Comparison of ENCODE assay signal across 10 mouse cellular contexts in genomic region chr10:128919203-128919631, GRCm38 (mm10). TPM values are rescaled to one million over a fixed set of nuclear protein-coding genes. Genes with fewer than 3 reads are reported as not detected.
A peak's percentile ranks its signal among the peaks of the same experiment; 100 is the strongest.
DNase-seq lines count a peak whose midpoint lies in the region; ATAC-seq and TF ChIP-seq lines count a peak whose summit lies in the region.
"Had no signal": no experiment of that assay in that cellular context is flagged by ENCODE, and none has a peak within 500 bp of the region (broad histone marks: within the 10 kb centered on the region; RNA-seq: fewer than 3 reads in every experiment).

No protein-coding gene starts in this region.

- DNase-seq in forebrain, embryonic 10.5 days (ENCODE audit: extremely low spot score, low spot score), result no peak
- no peak for DNase-seq in forebrain, embryonic 11.5 days (ENCODE audit: low spot score)
- peak; percentile 85 for DNase-seq in kidney, postnatal 14 days
- no peak for DNase-seq in embryo, embryonic 11 days
- no peak for DNase-seq in spleen, adult 12 weeks (ENCODE audit: low spot score)

- H3K79me3 ChIP-seq in C2C12 (ENCODE audit: low read depth), result peaks cover 17% of the 10 kb centered on the region

- 0 out of 2 replicates have a peak, but pooled peaks cover 2% of the 10 kb centered on the region for H3K27me3 ChIP-seq in forebrain, embryonic 10.5 days (ENCODE audit: poor library complexity, severe bottlenecking)
- H3K27me3 ChIP-seq in forebrain, embryonic 11.5 days (ENCODE audit: control insufficient read depth, insufficient read depth, low read length), result 0 out of 2 replicates have a peak, but pooled peaks cover 2% of the 10 kb centered on the region
- no peaks in the 10 kb centered on the region for H3K27me3 ChIP-seq in C2C12 (ENCODE audit: control insufficient read depth, insufficient read depth, insufficient read length)
- H3K27me3 ChIP-seq in heart, embryonic 15.5 days, result no peaks in the 10 kb centered on the region
- no peaks in the 10 kb centered on the region for H3K27me3 ChIP-seq in neural tube, embryonic 13.5 days
- H3K27me3 ChIP-seq: CH12.LX; embryonic facial prominence, embryonic 12.5 days had no signal

- no peak overlapping the region for H3K4me2 ChIP-seq in forebrain, embryonic 11.5 days (ENCODE audit: low read depth, low read length, severe bottlenecking)
- H3K4me2 ChIP-seq in heart, embryonic 15.5 days, result no peak overlapping the region
- H3K4me2 ChIP-seq in neural tube, embryonic 13.5 days, result no peak overlapping the region
- H3K4me2 ChIP-seq: embryonic facial prominence, embryonic 12.5 days had no signal

- H3K79me2 ChIP-seq in C2C12 (ENCODE audit: control insufficient read depth, insufficient read depth), result peaks cover 43% of the 10 kb centered on the region

- H3ac ChIP-seq in C2C12 (ENCODE audit: control insufficient read depth, insufficient read length, low read depth), result peak overlapping the region; percentile 54

- no peak overlapping the region for H3K4me3 ChIP-seq in forebrain, embryonic 10.5 days
- no peak overlapping the region for H3K4me3 ChIP-seq in forebrain, embryonic 11.5 days (ENCODE audit: low read depth, low read length)
- no peak overlapping the region for H3K4me3 ChIP-seq in C2C12 (ENCODE audit: insufficient read depth, poor library complexity, severe bottlenecking)
- H3K4me3 ChIP-seq in heart, embryonic 15.5 days, result no peak overlapping the region
- no peak overlapping the region for H3K4me3 ChIP-seq in neural tube, embryonic 13.5 days
- H3K4me3 ChIP-seq: embryonic facial prominence, embryonic 12.5 days had no signal

- H3K9me3 ChIP-seq in forebrain, embryonic 10.5 days, result no peaks in the 10 kb centered on the region
- no peaks in the 10 kb centered on the region for H3K9me3 ChIP-seq in forebrain, embryonic 11.5 days (ENCODE audit: control insufficient read depth, low read length)
- no peaks in the 10 kb centered on the region for H3K9me3 ChIP-seq in heart, embryonic 15.5 days (replicated peaks)
- H3K9me3 ChIP-seq in neural tube, embryonic 13.5 days, result no peaks in the 10 kb centered on the region
- H3K9me3 ChIP-seq: embryonic facial prominence, embryonic 12.5 days had no signal

- peak overlapping the region; percentile 36 for H3K27ac ChIP-seq in forebrain, embryonic 10.5 days
- no peak overlapping the region for H3K27ac ChIP-seq in forebrain, embryonic 11.5 days (ENCODE audit: low read depth, low read length)
- peak overlapping the region; percentile 25 for H3K27ac ChIP-seq in heart, embryonic 15.5 days
- H3K27ac ChIP-seq in neural tube, embryonic 13.5 days (replicated peaks), result peak overlapping the region; percentile 65
- H3K27ac ChIP-seq: embryonic facial prominence, embryonic 12.5 days had no signal

- 13% methylated on average over 6 of the region's 6 CpGs for WGBS in forebrain, embryonic 10.5 days
- WGBS in forebrain, embryonic 11.5 days, result 9% methylated on average over 6 of the region's 6 CpGs
- WGBS in heart, embryonic 15.5 days, result 30% methylated on average over 6 of the region's 6 CpGs
- 22% methylated on average over 6 of the region's 6 CpGs for WGBS in neural tube, embryonic 13.5 days

- TF ChIP-seq CTCF in C2C12 (IDR thresholded peaks at IDR 0.05; ENCODE audit: control insufficient read depth, insufficient read depth, insufficient read length), result no peak

- no peak for ATAC-seq in forebrain, embryonic 11.5 days (replicated peaks; ENCODE audit: low FRiP score)
- ATAC-seq in heart, embryonic 15.5 days (replicated peaks; ENCODE audit: insufficient number of reproducible peaks, insufficient read depth, low FRiP score, low read depth), result no peak
- ATAC-seq in neural tube, embryonic 13.5 days (ENCODE audit: low read depth), result no peak

- H3K4me1 ChIP-seq in forebrain, embryonic 10.5 days, result peaks cover 56% of the 10 kb centered on the region
- peaks cover 2% of the 10 kb centered on the region; the same call in 1 of the 2 replicates for H3K4me1 ChIP-seq in forebrain, embryonic 11.5 days (replicated peaks; ENCODE audit: control insufficient read depth, insufficient read depth, low read length)
- peaks cover 41% of the 10 kb centered on the region for H3K4me1 ChIP-seq in heart, embryonic 15.5 days (replicated peaks)
- H3K4me1 ChIP-seq in neural tube, embryonic 13.5 days (replicated peaks), result peaks cover 56% of the 10 kb centered on the region

- peaks cover 33% of the 10 kb centered on the region for H3K36me3 ChIP-seq in forebrain, embryonic 10.5 days (replicated peaks)
- no peaks in the 10 kb centered on the region for H3K36me3 ChIP-seq in forebrain, embryonic 11.5 days (ENCODE audit: control insufficient read depth, insufficient read depth, low read length)
- peaks cover 47% of the 10 kb centered on the region for H3K36me3 ChIP-seq in C2C12 (ENCODE audit: control insufficient read depth, insufficient read depth)
- H3K36me3 ChIP-seq in heart, embryonic 15.5 days, result peaks cover 25% of the 10 kb centered on the region; the same call in 1 of the 2 replicates
- H3K36me3 ChIP-seq in neural tube, embryonic 13.5 days, result peaks cover 25% of the 10 kb centered on the region

- no peak overlapping the region for H3K9ac ChIP-seq in forebrain, embryonic 11.5 days (ENCODE audit: low read length)
- H3K9ac ChIP-seq in heart, embryonic 15.5 days, result no peak overlapping the region
- H3K9ac ChIP-seq in neural tube, embryonic 13.5 days, result no peak overlapping the region; the same call in 1 of the 2 replicates
- H3K9ac ChIP-seq: embryonic facial prominence, embryonic 12.5 days had no signal

TF ChIP-seq in C2C12, 6 proteins besides CTCF, POLR2A, EP300 and RAD21:
- TF ChIP-seq MAX (IDR thresholded peaks at IDR 0.05) (no peak), CEBPB (IDR thresholded peaks at IDR 0.05; ENCODE audit: low read depth) (no peak), USF1 (IDR thresholded peaks at IDR 0.05; ENCODE audit: low read depth) (no peak), MYOD1 (IDR thresholded peaks at IDR 0.05; ENCODE audit: control insufficient read depth, insufficient read length, low read depth) (no peak), FOSL1 (IDR thresholded peaks at IDR 0.05; ENCODE audit: insufficient read depth, low read length, poor library complexity, severe bottlenecking) (no peak), MYOG (IDR thresholded peaks at IDR 0.05; ENCODE audit: control insufficient read depth, extremely low read depth, insufficient read length) (no peak)

RNA-seq across cellular contexts. Expression of gene Rdh5, which starts 3.5 kb away (rescaled TPM):
- 11.0 and 12.8 TPM in 2 replicates for polyA plus RNA-seq in forebrain, embryonic 10.5 days (2016; fragmentation: Nextera tagmentation; extraction: Ambion mirVana)
- polyA plus RNA-seq in forebrain, embryonic 11.5 days (2014; fragmentation: Nextera tagmentation; extraction: Ambion mirVana), result 12.3 and 12.6 TPM in 2 replicates
- polyA plus RNA-seq in C2C12 (2012; fragmentation: generic; extraction: Trizol), result 12.6 TPM
- polyA plus RNA-seq in heart, embryonic 15.5 days (2015; fragmentation: Nextera tagmentation; extraction: Ambion mirVana), result 10.5 and 11.8 TPM in 2 replicates
- polyA plus RNA-seq in neural tube, embryonic 13.5 days (2015; fragmentation: Nextera tagmentation; extraction: Ambion mirVana), result 14.1 and 16.9 TPM in 2 replicates

RNA-seq across cellular contexts. Expression of gene Bloc1s1, which starts 4.6 kb away (rescaled TPM):
- polyA plus RNA-seq in forebrain, embryonic 10.5 days (2016; fragmentation: Nextera tagmentation; extraction: Ambion mirVana), result 166 and 178 TPM in 2 replicates
- polyA plus RNA-seq in forebrain, embryonic 11.5 days (2014; fragmentation: Nextera tagmentation; extraction: Ambion mirVana), result 191 and 202 TPM in 2 replicates
- polyA plus RNA-seq in C2C12 (2012; fragmentation: generic; extraction: Trizol), result 204 TPM
- 208 and 212 TPM in 2 replicates for polyA plus RNA-seq in heart, embryonic 15.5 days (2015; fragmentation: Nextera tagmentation; extraction: Ambion mirVana)
- polyA plus RNA-seq in neural tube, embryonic 13.5 days (2015; fragmentation: Nextera tagmentation; extraction: Ambion mirVana), result 299 and 314 TPM in 2 replicates

RNA-seq across cellular contexts. Expression of gene Itga7, which starts 14.4 kb away (rescaled TPM):
- 0.15 and 0.36 TPM in 2 replicates for polyA plus RNA-seq in forebrain, embryonic 10.5 days (2016; fragmentation: Nextera tagmentation; extraction: Ambion mirVana)
- polyA plus RNA-seq in forebrain, embryonic 11.5 days (2014; fragmentation: Nextera tagmentation; extraction: Ambion mirVana), result 0.65 and 0.69 TPM in 2 replicates
- 100 TPM for polyA plus RNA-seq in C2C12 (2012; fragmentation: generic; extraction: Trizol)
- polyA plus RNA-seq in heart, embryonic 15.5 days (2015; fragmentation: Nextera tagmentation; extraction: Ambion mirVana), result 7.0 and 8.1 TPM in 2 replicates
- polyA plus RNA-seq in neural tube, embryonic 13.5 days (2015; fragmentation: Nextera tagmentation; extraction: Ambion mirVana), result 12.1 and 15.5 TPM in 2 replicates

RNA-seq across cellular contexts. Expression of gene Cd63, which starts 18.4 kb away (rescaled TPM):
- polyA plus RNA-seq in forebrain, embryonic 10.5 days (2016; fragmentation: Nextera tagmentation; extraction: Ambion mirVana), result 179 and 184 TPM in 2 replicates
- polyA plus RNA-seq in forebrain, embryonic 11.5 days (2014; fragmentation: Nextera tagmentation; extraction: Ambion mirVana), result 144 and 151 TPM in 2 replicates
- 2,043 TPM for polyA plus RNA-seq in C2C12 (2012; fragmentation: generic; extraction: Trizol)
- polyA plus RNA-seq in heart, embryonic 15.5 days (2015; fragmentation: Nextera tagmentation; extraction: Ambion mirVana), result 420 and 427 TPM in 2 replicates
- polyA plus RNA-seq in neural tube, embryonic 13.5 days (2015; fragmentation: Nextera tagmentation; extraction: Ambion mirVana), result 228 and 241 TPM in 2 replicates

RNA-seq across cellular contexts. Expression of gene Gdf11, which starts 27.7 kb away (rescaled TPM):
- 9.7 and 10.7 TPM in 2 replicates for polyA plus RNA-seq in forebrain, embryonic 10.5 days (2016; fragmentation: Nextera tagmentation; extraction: Ambion mirVana)
- polyA plus RNA-seq in forebrain, embryonic 11.5 days (2014; fragmentation: Nextera tagmentation; extraction: Ambion mirVana), result 10.5 and 11.7 TPM in 2 replicates
- 17.0 TPM for polyA plus RNA-seq in C2C12 (2012; fragmentation: generic; extraction: Trizol)
- polyA plus RNA-seq in heart, embryonic 15.5 days (2015; fragmentation: Nextera tagmentation; extraction: Ambion mirVana), result 2.8 and 2.9 TPM in 2 replicates
- 11.8 and 13.5 TPM in 2 replicates for polyA plus RNA-seq in neural tube, embryonic 13.5 days (2015; fragmentation: Nextera tagmentation; extraction: Ambion mirVana)
